Mouse (Mus musculus): ENCODE measurements around the gene Arfgef2. TPM values are rescaled to one million over a fixed set of nuclear protein-coding genes. Genes with fewer than 3 reads are reported as not detected.

Arfgef2 gene
- total and polyA plus RNA-seq, 3 experiments = 9.2 to 18.7 (median 11.2) TPM

- TF ChIP-seq UBTF (IDR thresholded peaks at IDR 0.05; ENCODE audit: low read depth, low read length) = no peak
- TF ChIP-seq PAX5 (IDR thresholded peaks at IDR 0.05; ENCODE audit: low read length) = no peak
- TF ChIP-seq E2F4 (IDR thresholded peaks at IDR 0.05; ENCODE audit: insufficient replicate concordance, low read depth, low read length) = no peak
- TF ChIP-seq ZMIZ1 (IDR thresholded peaks at IDR 0.05; ENCODE audit: low read depth, low read length) = no peak
- no peak for TF ChIP-seq IRF4 (IDR thresholded peaks at IDR 0.05; ENCODE audit: low read depth, low read length)
- TF ChIP-seq USF2 (conservative IDR thresholded peaks at IDR 0.05; ENCODE audit: low read depth, low read length) = no peak
- no peak for TF ChIP-seq MAFK (IDR thresholded peaks at IDR 0.05; ENCODE audit: insufficient replicate concordance, low read length)
- TF ChIP-seq KAT2A (IDR thresholded peaks at IDR 0.05; ENCODE audit: insufficient replicate concordance, low read length) = no peak
- TF ChIP-seq SIN3A (IDR thresholded peaks at IDR 0.05; ENCODE audit: low read length) = no peak
- no peak for TF ChIP-seq MXI1 (IDR thresholded peaks at IDR 0.05; ENCODE audit: low read depth, low read length)
- no peak for TF ChIP-seq ELF1 (IDR thresholded peaks at IDR 0.05; ENCODE audit: low read depth, low read length)
- TF ChIP-seq CHD2 (IDR thresholded peaks at IDR 0.05; ENCODE audit: low read length) = no peak
- no peak for TF ChIP-seq JUND (conservative IDR thresholded peaks at IDR 0.05; ENCODE audit: low read depth, low read length)
- TF ChIP-seq RAD21 (IDR thresholded peaks at IDR 0.05; ENCODE audit: low read depth, low read length) = no peak
- TF ChIP-seq EP300 (IDR thresholded peaks at IDR 0.05; ENCODE audit: low read length) = no peak
- TF ChIP-seq BHLHE40 (IDR thresholded peaks at IDR 0.05; ENCODE audit: low read depth, low read length) = no peak
- no peak overlapping the region for H3K27ac ChIP-seq (ENCODE audit: insufficient read depth, low read depth)
- no peaks in the 10 kb centered on the region for H3K27me3 ChIP-seq (replicated peaks)
- H3K4me3 ChIP-seq (replicated peaks in 1 of 3; ENCODE audit: low read depth in 2 of 3, low read length in 2 of 3, poor library complexity in 1 of 3) = no peak overlapping the region
- in situ Hi-C loops (cut with MboI; ENCODE audit: low pct_ligation_motif_present, low pct_unique_long_range_greater_than_20kb, low sequenced_read_pairs) (loop anchor here (5.0 kb wide), 1 partner anchor 56 kb away; no protein-coding TSS in a partner anchor), dilution Hi-C loops (cut with MboI; ENCODE audit: extremely low pct_ligation_motif_present, extremely low pct_unique_long_range_greater_than_20kb, low sequenced_read_pairs) (no loop called here)
- no peaks in the 10 kb centered on the region for H3K36me3 ChIP-seq (replicated peaks in 1 of 2; ENCODE audit: control insufficient read depth in 1 of 2, insufficient read depth in 1 of 2, low read length in 1 of 2)
- no peak overlapping the region for H3K4me2 ChIP-seq (ENCODE audit: insufficient read depth, low read depth, poor library complexity, severe bottlenecking)
- no peak for DNase-seq (ENCODE audit: extremely low read depth)
- peaks cover 2 to 25% of the 10 kb centered on the region in 2 experiments; a peak in 3 of 4 replicates for H3K4me1 ChIP-seq (ENCODE audit: control insufficient read depth in 1 of 2, insufficient read depth in 2 of 2)
- no peak overlapping the region for H3K9ac ChIP-seq (ENCODE audit: insufficient read depth, low read depth)
- no peaks in the 10 kb centered on the region for H3K79me2 ChIP-seq (replicated peaks; ENCODE audit: control insufficient read depth, extremely low read depth, insufficient read depth, poor library complexity, severe bottlenecking)
- H3K9me3 ChIP-seq (replicated peaks; ENCODE audit: low read length) = no peaks in the 10 kb centered on the region
Observed at GRCm38 (mm10) chr2:166773587-166773986, 31.8 kb upstream of the Arfgef2 start.

GRCm38 (mm10) chr2:166774275-166774674, 31.1 kb upstream of the Arfgef2 start:
- Histone ChIP-seq H3K9me3 (replicated peaks; ENCODE audit: low read length) (no peaks in the 10 kb centered on the region), H3K4me3 (replicated peaks in 1 of 3; ENCODE audit: low read depth in 2 of 3, low read length in 2 of 3, poor library complexity in 1 of 3) (no peak overlapping the region), H3K4me1 (ENCODE audit: control insufficient read depth in 1 of 2, insufficient read depth in 2 of 2) (peaks cover 2 to 22% of the 10 kb centered on the region in 2 experiments; a peak in 3 of 4 replicates), H3K79me2 (replicated peaks; ENCODE audit: control insufficient read depth, extremely low read depth, insufficient read depth, poor library complexity, severe bottlenecking) (no peaks in the 10 kb centered on the region), H3K4me2 (ENCODE audit: insufficient read depth, low read depth, poor library complexity, severe bottlenecking) (no peak overlapping the region), H3K9ac (ENCODE audit: insufficient read depth, low read depth) (no peak overlapping the region), H3K36me3 (replicated peaks in 1 of 2; ENCODE audit: control insufficient read depth in 1 of 2, insufficient read depth in 1 of 2, low read length in 1 of 2) (no peaks in the 10 kb centered on the region), H3K27ac (ENCODE audit: insufficient read depth, low read depth) (no peak overlapping the region), H3K27me3 (replicated peaks) (no peaks in the 10 kb centered on the region)
- in situ Hi-C loops (cut with MboI; ENCODE audit: low pct_ligation_motif_present, low pct_unique_long_range_greater_than_20kb, low sequenced_read_pairs) = loop anchor here (5.0 kb wide), 1 partner anchor 57 kb away; no protein-coding TSS in a partner anchor
- dilution Hi-C loops (cut with MboI; ENCODE audit: extremely low pct_ligation_motif_present, extremely low pct_unique_long_range_greater_than_20kb, low sequenced_read_pairs) = no loop called here
- TF ChIP-seq MAX (IDR thresholded peaks at IDR 0.05; ENCODE audit: low read length) (no peak), RAD21 (IDR thresholded peaks at IDR 0.05; ENCODE audit: low read depth, low read length) (no peak), MEF2A (IDR thresholded peaks at IDR 0.05; ENCODE audit: borderline replicate concordance, low read depth, low read length) (no peak), E2F4 (IDR thresholded peaks at IDR 0.05; ENCODE audit: insufficient replicate concordance, low read depth, low read length) (no peak), TBP (conservative IDR thresholded peaks at IDR 0.05; ENCODE audit: low read depth, low read length) (no peak), GABPA (IDR thresholded peaks at IDR 0.05; ENCODE audit: insufficient replicate concordance, low read depth, low read length) (no peak), HCFC1 (IDR thresholded peaks at IDR 0.05; ENCODE audit: low read depth, low read length) (no peak), KAT2A (IDR thresholded peaks at IDR 0.05; ENCODE audit: insufficient replicate concordance, low read length) (no peak), ZMIZ1 (IDR thresholded peaks at IDR 0.05; ENCODE audit: low read depth, low read length) (no peak), POLR2A (IDR thresholded peaks at IDR 0.05; ENCODE audit: low read depth, low read length) (no peak), IRF4 (IDR thresholded peaks at IDR 0.05; ENCODE audit: low read depth, low read length) (no peak), NRF1 (IDR thresholded peaks at IDR 0.05; ENCODE audit: low read depth, low read length) (no peak), POLR2AphosphoS2 (IDR thresholded peaks at IDR 0.05; ENCODE audit: low read depth, low read length) (no peak), USF2 (conservative IDR thresholded peaks at IDR 0.05; ENCODE audit: low read depth, low read length) (no peak), ZKSCAN1 (IDR thresholded peaks at IDR 0.05; ENCODE audit: borderline replicate concordance, low read depth, low read length) (no peak)
- DNase-seq (ENCODE audit: extremely low read depth) = no peak
